Mouse (Mus musculus) C2C12 (cell line): ENCODE measurements around the gene Slc13a3.

Experiments
- CTCF ChIP-seq: IDR thresholded peaks from one replicate; pipeline ENCODE4 v1.5.1; 2011; ENCODE audit not compliant: control insufficient read depth, insufficient read depth, insufficient read length
- USF1 ChIP-seq: IDR thresholded peaks from one replicate; pipeline ENCODE4 v1.6.1; 2011; ENCODE audit warnings: low read depth, mild to moderate bottlenecking, control low read depth, moderate library complexity

DNA sequence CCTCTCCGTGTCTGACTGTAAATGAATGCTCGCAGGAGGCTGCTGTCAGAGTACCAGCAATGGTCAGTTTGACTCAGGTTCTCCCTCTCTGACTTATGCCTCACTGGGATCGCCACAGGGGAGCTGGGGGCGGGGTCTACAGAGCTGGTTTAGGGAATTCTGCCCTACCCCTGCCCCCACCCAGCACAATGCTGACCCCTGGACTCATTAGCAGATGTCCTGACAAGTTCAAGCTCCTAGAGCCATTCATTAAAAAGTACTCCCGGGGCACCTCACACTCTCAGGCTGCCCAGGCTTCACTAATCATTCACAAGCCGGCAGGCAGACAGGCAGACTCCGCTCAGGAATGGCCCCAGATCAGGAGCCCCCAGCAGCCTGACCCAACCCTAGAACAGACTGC is 13.4 kb downstream of the Slc13a3 start:
- TF ChIP-seq CTCF (no peak), USF1 (no peak)
